Mouse (Mus musculus) skeletal muscle tissue, adult 2 months (tissue): ENCODE results near the gene Gps2.

Source experiments
- DNase-seq: peaks from one replicate; pipeline ENCODE4 v3.0.0-alpha.2; 2012; ENCODE audit warnings: low read depth, low spot score

Gene Gps2

GRCm38 (mm10) chr11:69886907-69887635, 26.6 kb upstream of the Gps2 start:
- no peak for DNase-seq

GRCm38 (mm10) chr11:69891482-69891881, 22.2 kb upstream of the Gps2 start:
- DNase-seq: no peak

- DNase-seq: no peak
Observed at GRCm38 (mm10) chr11:69894671-69895070, 19.0 kb upstream of the Gps2 start.

- no peak for DNase-seq
Observed at GRCm38 (mm10) chr11:69895291-69895690, 18.4 kb upstream of the Gps2 start, which contains the start of gene Acap1. Gene Acap1 (minus strand): TSS chr11:69895539.

GRCm38 (mm10) chr11:69899870-69900269, 13.8 kb upstream of the Gps2 start:
- no peak for DNase-seq

- peak; percentile 92 for DNase-seq
Observed at GRCm38 (mm10) chr11:69900471-69901405, 12.9 kb upstream of the Gps2 start, which contains the start of the genes 2810408A11Rik and Neurl4. Gene 2810408A11Rik (minus strand): TSS chr11:69900987. Gene Neurl4 (plus strand): TSS chr11:69901072.

- DNase-seq: peak; percentile 99
Observed at GRCm38 (mm10) chr11:69901406-69901846, 12.3 kb upstream of the Gps2 start.

GRCm38 (mm10) chr11:69901993-69902392, 11.7 kb upstream of the Gps2 start:
- no peak for DNase-seq

GRCm38 (mm10) chr11:69902972-69903371, 10.7 kb upstream of the Gps2 start:
- DNase-seq: no peak

- DNase-seq: no peak
Observed at GRCm38 (mm10) chr11:69904311-69904710, 9.4 kb upstream of the Gps2 start.

- DNase-seq: no peak
Observed at GRCm38 (mm10) chr11:69908645-69909044, 5.0 kb upstream of the Gps2 start.

- DNase-seq: no peak
Observed at GRCm38 (mm10) chr11:69909174-69909573, 4.5 kb upstream of the Gps2 start.

GRCm38 (mm10) chr11:69910177-69910576, 3.5 kb upstream of the Gps2 start:
- DNase-seq: no peak

GRCm38 (mm10) chr11:69910781-69911560, 2.7 kb upstream of the Gps2 start:
- DNase-seq: no peak

GRCm38 (mm10) chr11:69911701-69912100, 2.0 kb upstream of the Gps2 start:
- DNase-seq: no peak

- no peak for DNase-seq
Observed at GRCm38 (mm10) chr11:69912716-69913530, 765 bp upstream of the Gps2 start.

GRCm38 (mm10) chr11:69914372-69914764, 680 bp downstream of the Gps2 start:
- DNase-seq: no peak

- no peak for DNase-seq
Observed at GRCm38 (mm10) chr11:69914917-69915430, 1.3 kb downstream of the Gps2 start.

- DNase-seq: no peak
Observed at GRCm38 (mm10) chr11:69915667-69916627, 2.3 kb downstream of the Gps2 start.
